Mouse (Mus musculus): Measurements from ENCODE around the gene Olfr1390. TPM values are rescaled to one million over a fixed set of nuclear protein-coding genes. Genes with fewer than 3 reads are reported as not detected.
"Not testable (repeated sequence)": the region's sequence is repeated elsewhere in the genome, so short reads cannot be mapped to it uniquely, and the experiment has no call there.

Olfr1390 gene
- total RNA-seq (2021) = not detected
- long read RNA-seq, experiment 1 = 0 reads
- long read RNA-seq, experiment 2 = 0 reads

GRCm38 (mm10) chr11:49334888-49335287 is at the start of gene Olfr1390:
Gene Olfr1390, plus strand, starts transcription at chr11:49335188.
- DNase-seq (ENCODE audit: low spot score in 2 of 2) = no peak

GRCm38 (mm10) chr11:49287251-49287650 is 47.7 kb upstream of the Olfr1390 start:
- DNase-seq (ENCODE audit: low spot score in 2 of 2) = no peak

- DNase-seq (ENCODE audit: low spot score in 2 of 2) = no peak
Measured at GRCm38 (mm10) chr11:49292777-49293176, 42.2 kb upstream of the Olfr1390 start.

GRCm38 (mm10) chr11:49304441-49304840 is 30.5 kb upstream of the Olfr1390 start, which contains the start of gene Olfr10:
Gene Olfr10, plus strand, starts transcription at chr11:49304741.
- no peak for DNase-seq (ENCODE audit: low spot score in 2 of 2)

- not testable (repeated sequence) for DNase-seq (ENCODE audit: low spot score in 2 of 2)
Measured at GRCm38 (mm10) chr11:49308547-49308946, 26.4 kb upstream of the Olfr1390 start.

- no peak for DNase-seq (ENCODE audit: low spot score in 2 of 2)
Measured at GRCm38 (mm10) chr11:49322442-49322841, 12.5 kb upstream of the Olfr1390 start, which contains the start of gene Olfr1391. Gene Olfr1391, plus strand, starts transcription at chr11:49322742.

- no peak for DNase-seq (ENCODE audit: low spot score in 2 of 2)
Measured at GRCm38 (mm10) chr11:49326726-49327125, 8.3 kb upstream of the Olfr1390 start.

- DNase-seq (ENCODE audit: low spot score in 2 of 2) = no peak
Measured at GRCm38 (mm10) chr11:49329686-49330085, 5.3 kb upstream of the Olfr1390 start.

- DNase-seq (ENCODE audit: low spot score in 2 of 2) = no peak
Measured at GRCm38 (mm10) chr11:49337150-49337832, 2.3 kb downstream of the Olfr1390 start.

- no peak for DNase-seq (ENCODE audit: low spot score in 2 of 2)
Measured at GRCm38 (mm10) chr11:49383133-49383532, 48.1 kb downstream of the Olfr1390 start.

GRCm38 (mm10) chr11:49386118-49386517 is 51.1 kb downstream of the Olfr1390 start:
- DNase-seq (ENCODE audit: low spot score in 2 of 2) = not testable (repeated sequence)

Other genes starting within 250 kb of the Olfr1390 start
- gene Olfr1396, start 220.3 kb upstream of the Olfr1390 start, total RNA-seq (2021) = under 1 TPM in 1 of 2 experiments, not detected in 1; 0.27 TPM
- not detected for gene Olfr1395, start 192.9 kb upstream of the Olfr1390 start, total RNA-seq (2021)
- not detected for gene Olfr1394, start 180.8 kb upstream of the Olfr1390 start, total RNA-seq (2021)
- 10 to 100 TPM; 10.8 to 11.8 TPM for gene Btnl9, start 148.0 kb upstream of the Olfr1390 start, total RNA-seq (2021)
- gene Zfp62, start 131.9 kb upstream of the Olfr1390 start, total RNA-seq (2021) = 10 to 100 TPM; 30.4 to 39.9 TPM
- gene Mgat1, start 91.0 kb upstream of the Olfr1390 start, total RNA-seq (2021) = 10 to 100 TPM; 61.3 to 67.4 TPM
- gene Olfr1393, start 56.9 kb upstream of the Olfr1390 start, total RNA-seq (2021) = under 1 TPM; 0.16 to 0.22 TPM
- not detected for gene Olfr1392, start 49.9 kb upstream of the Olfr1390 start, total RNA-seq (2021)
- not detected for gene Olfr10, start 30.4 kb upstream of the Olfr1390 start, total RNA-seq (2021)
- not detected for gene Olfr1391, start 12.4 kb upstream of the Olfr1390 start, total RNA-seq (2021)
- gene Olfr1389, start 87.9 kb downstream of the Olfr1390 start, total RNA-seq (2021) = not detected
- under 1 TPM; 0.12 to 0.26 TPM for gene Olfr1388, start 101.4 kb downstream of the Olfr1390 start, total RNA-seq (2021)
- gene Olfr1387, start 120.2 kb downstream of the Olfr1390 start, total RNA-seq (2021) = not detected
- gene Olfr1386, start 129.9 kb downstream of the Olfr1390 start, total RNA-seq (2021) = not detected
- gene Olfr1385, start 153.9 kb downstream of the Olfr1390 start, total RNA-seq (2021) = not detected
- gene Olfr1384, start 171.5 kb downstream of the Olfr1390 start, total RNA-seq (2021) = not detected
- gene Olfr1383, start 184.5 kb downstream of the Olfr1390 start, total RNA-seq (2021) = not detected
- not detected for gene Olfr1382, start 193.1 kb downstream of the Olfr1390 start, total RNA-seq (2021)
- not detected for gene Olfr1381, start 208.3 kb downstream of the Olfr1390 start, total RNA-seq (2021)
- gene Olfr1380, start 221.7 kb downstream of the Olfr1390 start, total RNA-seq (2021) = not detected

All from gastrocnemius, postnatal 4 days (tissue).